Mouse (Mus musculus) heart, postnatal 0 days (tissue): Measurements from ENCODE around the gene Wls. TPM values are rescaled to one million over a fixed set of nuclear protein-coding genes. Genes with fewer than 3 reads are reported as not detected.
A peak's percentile ranks its signal among the peaks of the same experiment; 100 is the strongest.

Source experiments
- ATAC-seq: fragments of 200-750 bp; cut with Nextera tagmentation; 2 replicates; pipeline ENCODE4 v1.8.0; 2017; ENCODE audit warnings: low read depth, moderate number of reproducible peaks, moderate library complexity; ENCODE audit not compliant: insufficient read depth
- DNase-seq: peaks from one replicate; pipeline ENCODE4 v3.0.0-alpha.2; 2016; ENCODE audit warnings: low spot score
- H3K27ac ChIP-seq: fragments of 300-500 bp; sonication (generic); 2 replicates; pipeline ENCODE4 v1.5.1; 2014; ENCODE audit warnings: low read depth, mild to moderate bottlenecking
- H3K27me3 ChIP-seq: fragments of 300-500 bp; sonication (generic); 2 replicates; pipeline ENCODE4 v1.6.1; 2014; ENCODE audit warnings: low read length, mixed read lengths; ENCODE audit not compliant: control insufficient read depth, insufficient read depth
- H3K36me3 ChIP-seq: fragments of 300-500 bp; sonication (generic); replicated peaks from 2 replicates; pipeline ENCODE4 v1.6.1; 2014; ENCODE audit warnings: low read length, mixed read lengths; ENCODE audit not compliant: control insufficient read depth, insufficient read depth
- H3K4me1 ChIP-seq: fragments of 300-500 bp; sonication (generic); 2 replicates; pipeline ENCODE4 v1.6.1; 2014; ENCODE audit warnings: antibody characterized with exemption; ENCODE audit not compliant: control insufficient read depth, insufficient read depth
- H3K4me2 ChIP-seq: fragments of 300-500 bp; sonication (generic); 2 replicates; pipeline ENCODE4 v1.6.1; 2014; ENCODE audit warnings: low read depth, mild to moderate bottlenecking, low read length, moderate library complexity
- H3K4me3 ChIP-seq: fragments of 300-500 bp; sonication (generic); 2 replicates; pipeline ENCODE4 v1.5.1; 2014; ENCODE audit warnings: low read depth, low read length
- H3K9ac ChIP-seq: fragments of 300-500 bp; sonication (generic); replicated peaks from 2 replicates; pipeline ENCODE4 v1.6.1; 2014; ENCODE audit warnings: low read depth, low read length, mixed read lengths
- H3K9me3 ChIP-seq: fragments of 300-500 bp; sonication (generic); replicated peaks from 2 replicates; pipeline ENCODE4 v1.6.1; 2016; ENCODE audit warnings: low read length; ENCODE audit not compliant: control insufficient read depth
- CTCF ChIP-seq: IDR thresholded peaks from 2 replicates; pipeline ENCODE4 v1.5.1; 2016; ENCODE audit warnings: antibody characterized with exemption, control low read depth, low read depth
- EP300 ChIP-seq: IDR thresholded peaks from 2 replicates; pipeline ENCODE4 v1.6.1; 2016; ENCODE audit warnings: antibody characterized with exemption, low read depth
- WGBS: fragments of 180-500 bp; shearing (Covaris S2); extraction: QIAGEN DNeasy Blood & Tissue Kit; methylation state at CpG from one replicate; pipeline ENCODE4 v1.1.7; 2014; 5-methylcytosine and 5-hydroxymethylcytosine counted together
- polyA plus RNA-seq: library from polyadenylated mRNA; unstranded; fragments of >200 nt; fragmentation: Nextera tagmentation; extraction: Ambion mirVana; gene quantifications from 2 replicates; pipeline ENCODE4 v1.2.1, GENCODE M21; 2015
- total RNA-seq: library from RNA; depleted of rRNA; stranded (reverse); fragments of >200 nt; gene quantifications from 2 replicates; pipeline ENCODE4 v1.2.3, GENCODE M21; 2014; ENCODE audit warnings: low replicate concordance; rRNA removed

Wls gene
- total RNA-seq (95.1 and 105 TPM in 2 replicates), polyA plus RNA-seq (99.4 and 106 TPM in 2 replicates)

DNA sequence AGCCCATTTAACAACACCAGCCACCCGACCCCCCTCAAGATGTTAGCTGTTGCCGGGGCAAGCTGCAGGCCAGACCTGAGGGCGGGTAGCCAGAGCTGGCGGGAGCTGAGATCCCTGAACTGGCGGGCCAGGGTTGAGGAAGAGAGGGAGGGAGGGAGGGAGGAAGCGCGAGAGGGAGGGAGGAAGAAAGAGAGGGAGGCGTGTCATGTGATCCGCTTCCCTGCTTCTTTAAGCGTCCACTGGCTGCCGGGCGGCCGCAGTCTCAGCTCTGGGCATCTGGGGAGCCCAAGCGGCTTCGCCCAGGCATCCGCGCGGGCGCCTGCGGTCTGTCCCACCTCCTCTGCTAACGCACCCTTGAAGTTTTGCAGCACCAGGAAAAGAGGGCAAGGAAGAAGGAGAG, at the start of gene Wls:
Wls (plus strand) TSS at position 192 of the 400 bp plus-strand sequence.
- Histone ChIP-seq H3K4me2 (peak within 1 kb of the TSS; percentile 87), H3K27ac (peak within 1 kb of the TSS; percentile 96), H3K9ac (peak within 1 kb of the TSS; percentile 89), H3K9me3 (no peaks in the 10 kb centered on the region), H3K27me3 (no peaks in the 10 kb centered on the region), H3K4me3 (peak within 1 kb of the TSS; percentile 87), H3K36me3 (no peaks in the 10 kb centered on the region), H3K4me1 (peaks cover 14% of the 10 kb centered on the region)
- 2% methylated on average over 20 of the region's 21 CpGs for WGBS
- ATAC-seq, result peak; percentile 83
- TF ChIP-seq EP300 (no peak), CTCF (no peak)
- DNase-seq, result peak; percentile 88

DNA sequence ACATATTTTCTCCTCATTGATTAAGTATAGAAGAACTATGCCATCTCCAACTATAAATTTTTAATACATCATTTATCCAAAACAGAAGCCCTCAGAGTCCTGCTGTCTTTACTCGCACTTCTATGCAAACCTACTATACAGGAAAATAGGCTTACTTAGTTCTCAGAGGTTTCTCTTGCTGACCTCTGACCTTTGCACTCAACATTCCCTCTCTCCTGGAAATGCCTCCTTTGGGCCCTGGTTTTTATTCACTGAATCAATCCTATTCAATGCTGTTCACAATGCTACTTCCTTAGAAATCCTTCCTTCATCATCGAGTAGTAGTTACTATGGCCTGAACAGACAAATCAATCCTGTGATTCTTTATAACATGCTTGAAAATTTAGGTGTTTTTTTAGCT, 49.7 kb upstream of the Wls start:
- WGBS, result 75% methylated on average over 2 of the region's 2 CpGs
- no peak for DNase-seq

DNA sequence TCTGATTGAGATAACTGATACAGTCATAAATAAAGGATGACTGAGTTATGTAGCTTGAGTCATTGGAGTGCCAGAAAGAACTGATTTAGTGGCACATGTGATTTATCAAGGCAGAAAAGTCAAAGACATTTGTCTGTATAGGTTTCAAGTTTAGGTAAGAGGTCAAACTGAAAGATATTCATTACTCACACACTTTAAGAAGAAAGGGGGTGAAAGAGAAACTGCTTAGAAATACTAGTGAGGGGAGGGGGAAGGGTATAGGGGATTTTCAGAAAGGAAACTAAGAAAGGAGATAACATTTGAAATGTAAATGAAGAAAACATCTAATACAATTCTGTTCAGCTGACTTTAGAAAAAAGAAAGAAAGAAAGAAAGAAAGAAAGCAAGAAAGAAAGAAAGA, 7.9 kb upstream of the Wls start:
- Histone ChIP-seq H3K9ac (no peak overlapping the region), H3K27me3 (no peaks in the 10 kb centered on the region), H3K27ac (no peak overlapping the region), H3K36me3 (no peaks in the 10 kb centered on the region), H3K9me3 (peaks cover 8% of the 10 kb centered on the region; the same call in 1 of the 2 replicates), H3K4me3 (no peak overlapping the region), H3K4me1 (no peaks in the 10 kb centered on the region), H3K4me2 (no peak overlapping the region)
- DNase-seq (no peak), ATAC-seq (no peak)
- TF ChIP-seq EP300, result no peak
- TF ChIP-seq CTCF, result no peak

More for the DNA sequence above, 49.7 kb upstream of the Wls start:
- H3K9me3 ChIP-seq, result no peaks in the 10 kb centered on the region
- H3K27ac ChIP-seq, result no peak overlapping the region
- no peaks in the 10 kb centered on the region for H3K27me3 ChIP-seq
- no peaks in the 10 kb centered on the region for H3K4me1 ChIP-seq
- no peak overlapping the region for H3K4me3 ChIP-seq
- H3K4me2 ChIP-seq, result no peak overlapping the region
- no peak overlapping the region for H3K9ac ChIP-seq
- no peak for TF ChIP-seq EP300
- no peak for TF ChIP-seq CTCF
- no peak for ATAC-seq
- H3K36me3 ChIP-seq, result no peaks in the 10 kb centered on the region

DNA sequence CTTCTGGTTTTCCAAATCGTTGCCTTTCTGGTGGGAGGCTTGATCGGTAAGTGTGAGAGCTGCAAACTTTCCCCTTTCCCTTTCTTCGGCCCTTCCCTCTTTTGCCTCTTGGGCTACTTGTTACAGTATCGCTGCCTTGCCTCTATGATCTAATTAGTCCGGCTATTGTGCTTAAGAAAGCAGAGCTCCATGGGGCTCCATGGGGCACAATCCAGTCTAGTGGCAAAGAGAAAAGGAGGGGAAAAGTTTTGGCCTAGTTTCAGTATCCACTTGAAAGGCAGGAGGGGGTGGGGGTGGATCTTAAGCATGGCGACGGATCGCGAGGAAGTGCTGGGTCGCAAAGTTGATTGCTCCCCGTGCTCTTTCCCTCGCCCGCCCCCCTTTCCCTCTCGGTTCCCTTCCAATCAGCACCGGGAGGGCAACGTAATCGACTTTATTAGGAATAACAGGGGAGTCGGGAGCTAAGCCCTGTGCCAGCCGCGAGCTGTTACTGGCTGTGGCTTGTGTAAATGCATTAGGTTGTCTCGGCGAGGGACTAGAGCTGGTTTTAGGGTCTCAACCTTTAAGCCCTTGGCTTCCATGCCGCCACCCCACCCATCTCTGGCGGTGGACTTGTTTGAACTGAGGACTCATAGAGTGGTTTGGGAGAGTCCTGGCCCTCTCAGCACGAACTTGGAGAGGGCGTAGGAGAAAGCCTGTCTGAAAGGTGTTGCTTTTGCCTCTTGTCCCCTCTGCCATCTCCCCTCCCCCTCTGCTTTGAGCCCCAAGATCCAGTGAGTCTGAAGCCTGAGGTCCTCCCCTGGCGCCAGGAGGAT, 737 bp downstream of the Wls start:
- H3K27me3 ChIP-seq, result no peaks in the 10 kb centered on the region
- DNase-seq (peak; percentile 86), ATAC-seq (peak; percentile 86)
- WGBS, result under 1% methylated on average over 27 of the region's 27 CpGs
- no peaks in the 10 kb centered on the region for H3K36me3 ChIP-seq
- peak overlapping the region; percentile 87 for H3K4me3 ChIP-seq
- TF ChIP-seq CTCF (no peak), EP300 (no peak)
- H3K4me2 ChIP-seq, result peak overlapping the region; percentile 87
- H3K9me3 ChIP-seq, result no peaks in the 10 kb centered on the region
- H3K4me1 ChIP-seq, result peaks cover 14% of the 10 kb centered on the region
- H3K27ac ChIP-seq, result peak overlapping the region; percentile 96
- H3K9ac ChIP-seq, result peak overlapping the region; percentile 89

DNA sequence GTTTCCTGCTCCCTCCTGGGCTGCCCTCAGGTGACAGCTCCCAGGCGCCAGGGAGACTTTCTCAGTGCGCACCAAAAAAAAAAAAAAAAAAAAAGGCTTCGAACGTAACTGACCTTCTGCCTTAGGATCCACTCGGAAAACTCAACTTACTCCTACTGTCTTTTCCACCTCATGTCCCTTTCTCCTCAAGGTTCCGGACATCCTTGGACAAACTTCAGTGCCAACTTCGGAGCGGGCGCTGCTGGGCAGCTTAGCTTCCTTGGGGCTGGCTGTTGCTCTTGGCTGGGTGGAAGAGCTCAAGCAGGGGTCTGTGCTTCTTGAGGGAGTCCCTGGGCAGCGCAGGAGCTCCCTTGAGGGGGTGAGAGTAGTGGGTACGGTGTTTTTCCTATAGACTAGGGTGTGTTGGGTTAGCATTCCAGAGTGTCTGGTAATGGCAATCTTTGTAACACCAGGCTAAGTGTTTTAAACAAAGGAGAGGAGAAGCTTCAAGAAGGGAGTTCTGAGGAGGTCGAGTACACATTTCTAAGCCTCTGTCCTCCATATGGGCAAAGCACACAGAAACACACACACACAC, 1.4 kb downstream of the Wls start:
- Histone ChIP-seq H3K9me3 (no peaks in the 10 kb centered on the region), H3K9ac (peak overlapping the region; percentile 89), H3K4me3 (peak overlapping the region; percentile 87), H3K27me3 (no peaks in the 10 kb centered on the region), H3K27ac (peak overlapping the region; percentile 96), H3K4me2 (peak overlapping the region; percentile 87), H3K36me3 (no peaks in the 10 kb centered on the region), H3K4me1 (peaks cover 14% of the 10 kb centered on the region)
- ATAC-seq, result peak; percentile 10; the same call in 1 of the 2 replicates
- peak; percentile 34 for DNase-seq
- under 1% methylated on average over 12 of the region's 12 CpGs for WGBS
- no peak for TF ChIP-seq CTCF
- no peak for TF ChIP-seq EP300
